Mouse (Mus musculus): ENCODE measurements around the gene Ccdc73.

DNA sequence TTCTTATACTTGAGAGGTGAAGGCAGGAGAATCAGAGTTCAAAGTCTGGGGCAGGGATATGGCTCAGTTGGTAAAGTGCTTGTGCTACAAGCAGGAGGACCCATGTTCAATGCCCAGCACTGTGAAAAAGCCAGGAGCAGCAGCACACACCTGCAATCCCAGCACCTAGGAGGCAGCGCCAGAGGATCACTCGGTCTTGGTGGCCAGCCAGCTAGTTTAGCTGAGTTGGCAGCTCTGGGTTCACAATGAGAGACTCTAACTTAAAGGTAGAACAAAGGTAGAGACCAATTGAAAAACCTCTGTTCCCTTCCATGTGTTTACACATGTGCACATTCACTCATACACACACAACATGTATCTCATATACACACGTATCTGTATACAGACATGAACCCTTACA is 1.5 kb downstream of the Ccdc73 start:
- TF ChIP-seq CTCF (IDR thresholded peaks at IDR 0.05; ENCODE audit: low read depth), result no peak
- TF ChIP-seq EP300 (IDR thresholded peaks at IDR 0.05; ENCODE audit: low read depth), result no peak

Measured in heart, postnatal 0 days (tissue).